Comparison of ENCODE assay signal across 11 mouse cellular contexts in genomic region chr10:53180751-53181151, GRCm38 (mm10).
DNase-seq lines count a peak whose midpoint lies in the region; ATAC-seq lines count a peak whose summit lies in the region.
"Had no signal": no experiment of that assay in that cellular context is flagged by ENCODE, and none has a peak within 500 bp of the region (broad histone marks: within the 10 kb centered on the region; RNA-seq: fewer than 3 reads in every experiment).

No protein-coding gene starts in this region.

- 23% methylated on average over 11 of the region's 11 CpGs for WGBS in intestine, embryonic 15.5 days
- WGBS in midbrain, embryonic 16.5 days = 79% methylated on average over 11 of the region's 11 CpGs

- peak; percentile 15 for DNase-seq in embryo, embryonic 10.5 days (ENCODE audit: low spot score)
- no peak for DNase-seq in embryo, embryonic 9.5 days (ENCODE audit: extremely low spot score)
- DNase-seq in left cerebral cortex, adult 18-20 months (ENCODE audit: low spot score in 2 of 2) = peak; percentile 18 to 34
- no peak for DNase-seq in left cerebral cortex, postnatal 4 days
- DNase-seq in urinary bladder, postnatal 14 days (ENCODE audit: low spot score) = no peak
- DNase-seq: gastrocnemius, postnatal 14 days had no signal

- H3K9ac ChIP-seq in intestine, embryonic 15.5 days = no peak overlapping the region
- no peak overlapping the region for H3K9ac ChIP-seq in midbrain, embryonic 16.5 days (ENCODE audit: low read depth, low read length)
- H3K9ac ChIP-seq: embryonic facial prominence, embryonic 12.5 days; midbrain, embryonic 15.5 days had no signal

- H3K4me3 ChIP-seq in intestine, embryonic 15.5 days (replicated peaks) = no peak overlapping the region
- no peak overlapping the region for H3K4me3 ChIP-seq in midbrain, embryonic 16.5 days (ENCODE audit: low read depth, low read length)
- H3K4me3 ChIP-seq: embryonic facial prominence, embryonic 12.5 days; midbrain, embryonic 15.5 days had no signal

- ATAC-seq in intestine, embryonic 15.5 days = peak; percentile 15; the same call in 1 of the 2 replicates
- ATAC-seq in megakaryocyte-erythroid progenitor cell, adult 5-6 weeks (replicated peaks; ENCODE audit: low FRiP score, low TSS enrichment, poor library complexity, severe bottlenecking) = peak; percentile 41; the same call in 1 of the 2 replicates
- ATAC-seq in midbrain, embryonic 16.5 days = no peak
- ATAC-seq: midbrain, embryonic 15.5 days had no signal

- intact Hi-C loops in left cerebral cortex, postnatal 4 days (cut with DNase I) = no loop called here

- H3K27me3 ChIP-seq in intestine, embryonic 15.5 days (replicated peaks) = no peaks in the 10 kb centered on the region
- H3K27me3 ChIP-seq in midbrain, embryonic 16.5 days (ENCODE audit: control insufficient read depth, insufficient read depth, low read depth, low read length) = no peaks in the 10 kb centered on the region
- H3K27me3 ChIP-seq: embryonic facial prominence, embryonic 12.5 days; midbrain, embryonic 15.5 days had no signal

- H3K4me1 ChIP-seq in intestine, embryonic 15.5 days (replicated peaks) = peaks cover 6% of the 10 kb centered on the region; the same call in 1 of the 2 replicates
- no peaks in the 10 kb centered on the region for H3K4me1 ChIP-seq in midbrain, embryonic 16.5 days (ENCODE audit: control insufficient read depth, insufficient read depth, low read length)
- H3K4me1 ChIP-seq: midbrain, embryonic 15.5 days had no signal

- peak overlapping the region; percentile 48 for H3K27ac ChIP-seq in intestine, embryonic 15.5 days
- H3K27ac ChIP-seq in midbrain, embryonic 16.5 days (ENCODE audit: low read length) = no peak overlapping the region
- H3K27ac ChIP-seq: embryonic facial prominence, embryonic 12.5 days; midbrain, embryonic 15.5 days had no signal

- no peaks in the 10 kb centered on the region for H3K9me3 ChIP-seq in intestine, embryonic 15.5 days
- no peaks in the 10 kb centered on the region for H3K9me3 ChIP-seq in midbrain, embryonic 16.5 days (replicated peaks; ENCODE audit: control insufficient read depth, low read length, poor library complexity, severe bottlenecking)
- H3K9me3 ChIP-seq: embryonic facial prominence, embryonic 12.5 days; midbrain, embryonic 15.5 days had no signal

- peak overlapping the region; percentile 30; the same call in 1 of the 2 replicates for H3K4me2 ChIP-seq in intestine, embryonic 15.5 days (replicated peaks)
- no peak overlapping the region for H3K4me2 ChIP-seq in midbrain, embryonic 16.5 days (ENCODE audit: low read length)
- H3K4me2 ChIP-seq: embryonic facial prominence, embryonic 12.5 days; midbrain, embryonic 15.5 days had no signal

- H3K36me3 ChIP-seq in intestine, embryonic 15.5 days = no peaks in the 10 kb centered on the region
- no peaks in the 10 kb centered on the region for H3K36me3 ChIP-seq in midbrain, embryonic 16.5 days (ENCODE audit: control insufficient read depth, insufficient read depth, low read length)
- H3K36me3 ChIP-seq: embryonic facial prominence, embryonic 12.5 days; midbrain, embryonic 15.5 days had no signal

Comparison
In these comparisons a context has a peak if more than half of its experiments do, and no peak if none do; other contexts are left out.
1. DNase-seq: peak in embryo, embryonic 10.5 days (single experiment) and left cerebral cortex, adult 18-20 months (2 of 2); none in embryo, embryonic 9.5 days (single experiment), left cerebral cortex, postnatal 4 days (single experiment) and urinary bladder, postnatal 14 days (single experiment).